Comparison of ENCODE assay signal across 7 mouse cellular contexts in genomic region chr17:43458598-43458997, GRCm38 (mm10). TPM values are rescaled to one million over a fixed set of nuclear protein-coding genes. Genes with fewer than 3 reads are reported as not detected.
A peak's percentile ranks its signal among the peaks of the same experiment; 100 is the strongest.
DNase-seq lines count a peak whose midpoint lies in the region; ATAC-seq lines count a peak whose summit lies in the region.

No protein-coding gene starts in this region.

- peak; percentile 61 for DNase-seq in adrenal gland, adult 2 months
- peak; percentile 58 to 80 for DNase-seq in cerebellum, postnatal 25 days
- peak; percentile 80 for DNase-seq in gastrocnemius, adult 18-20 months (ENCODE audit: low spot score)
- DNase-seq in intestine, embryonic 14.5 days (ENCODE audit: low spot score): peak; percentile 88
- DNase-seq in left cerebral cortex, postnatal 14 days (ENCODE audit: low spot score in 2 of 2): peak; percentile 78 to 79
- peak; percentile 68 for DNase-seq in splenic B cell, adult 2 months (ENCODE audit: low read depth, low spot score)

- no peak overlapping the region for H3K4me3 ChIP-seq in intestine, embryonic 14.5 days (ENCODE audit: low read depth, low read length)

- H3K9me3 ChIP-seq in intestine, embryonic 14.5 days (ENCODE audit: control insufficient read depth, low read length): no peaks in the 10 kb centered on the region

- H3K4me1 ChIP-seq in intestine, embryonic 14.5 days (replicated peaks; ENCODE audit: control insufficient read depth, insufficient read depth, low read length): peaks cover 10% of the 10 kb centered on the region; the same call in 1 of the 2 replicates

- ATAC-seq in intestine, embryonic 14.5 days (replicated peaks; ENCODE audit: low FRiP score, low TSS enrichment, low read depth): peak; percentile 47; the same call in 1 of the 2 replicates
- 0 out of 2 replicates have a peak, but pooled peaks have one; percentile 47 for ATAC-seq in monocyte, adult 5-6 weeks (replicated peaks; ENCODE audit: insufficient number of reproducible peaks, low FRiP score, low TSS enrichment, poor library complexity, severe bottlenecking)

- no peak overlapping the region for H3K27ac ChIP-seq in intestine, embryonic 14.5 days (ENCODE audit: low read depth)

- WGBS in intestine, embryonic 14.5 days: 15% methylated on average over 9 of the region's 9 CpGs

- no peaks in the 10 kb centered on the region for H3K27me3 ChIP-seq in intestine, embryonic 14.5 days (replicated peaks; ENCODE audit: control insufficient read depth, insufficient read depth, low read length)
- H3K27me3 ChIP-seq in splenic B cell, adult 2 months (ENCODE audit: control insufficient read depth, insufficient read depth, low read length, poor library complexity, severe bottlenecking): no peaks in the 10 kb centered on the region

- no peaks in the 10 kb centered on the region for H3K36me3 ChIP-seq in intestine, embryonic 14.5 days (ENCODE audit: control insufficient read depth, insufficient read depth, low read length)
- H3K36me3 ChIP-seq in splenic B cell, adult 2 months (ENCODE audit: control insufficient read depth, insufficient read depth, low read length, poor library complexity, severe bottlenecking): no peaks in the 10 kb centered on the region

- H3K9ac ChIP-seq in intestine, embryonic 14.5 days (ENCODE audit: low read length): no peak overlapping the region

- H3K4me2 ChIP-seq in intestine, embryonic 14.5 days (ENCODE audit: low read length): no peak overlapping the region

- intact Hi-C loops in left cerebral cortex, postnatal 14 days (cut with DNase I): loop anchor here (1.0 kb wide), 1 partner anchor 132 kb away; no protein-coding TSS in a partner anchor

RNA-seq across cellular contexts. Expression of gene Mep1a, which starts 44.0 kb away (rescaled TPM):
- total RNA-seq in adrenal gland, adult 2 months (2021): under 1 TPM in 1 of 2 experiments, not detected in 1; 0.14 TPM
- polyA plus RNA-seq in adrenal gland, adult 2 months (2012; rRNA removed): not detected in 2 replicates
- total RNA-seq in gastrocnemius, adult 18-20 months (2021): under 1 TPM in 1 of 2 experiments, not detected in 1; 0.18 TPM
- 19.4 and 20.6 TPM in 2 replicates for polyA plus RNA-seq in intestine, embryonic 14.5 days (2014; fragmentation: Nextera tagmentation; extraction: Ambion mirVana)
- total RNA-seq in left cerebral cortex, postnatal 14 days (2021): not detected
- not detected in 3 replicates for total RNA-seq in monocyte, adult 5-6 weeks (2017)
